Mouse (Mus musculus) MEL (cell line): ENCODE data around the gene Hist2h2aa1.
A peak's percentile ranks its signal among the peaks of the same experiment; 100 is the strongest.

Experiments
- CTCF ChIP-seq, 3 experiments: IDR thresholded peaks in 2 of 3; conservative IDR thresholded peaks in 1 of 3; 2 replicates each; pipeline ENCODE4 v1.5.1; 2011 to 2012; ENCODE audit warnings: low read length in 3 of 3, low read depth in 2 of 3, mild to moderate bottlenecking in 2 of 3, improper control_type of control experiment in 1 of 3, inconsistent platforms in 1 of 3, mixed read lengths in 1 of 3, moderate library complexity in 1 of 3; ENCODE audit not compliant: control insufficient read depth in 1 of 3, insufficient read depth in 1 of 3, poor library complexity in 1 of 3, severe bottlenecking in 1 of 3
- E2F4 ChIP-seq: IDR thresholded peaks from 2 replicates; pipeline ENCODE4 v1.6.1; 2011; ENCODE audit warnings: low read depth, low read length, improper control_type of control experiment, borderline replicate concordance
- EP300 ChIP-seq, 2 experiments: IDR thresholded peaks; 2 replicates each; pipeline ENCODE4 v1.6.1; 2011; ENCODE audit warnings: improper control_type of control experiment in 2 of 2, low read length in 2 of 2, low read depth in 1 of 2, mild to moderate bottlenecking in 1 of 2
- GABPA ChIP-seq: IDR thresholded peaks from 2 replicates; pipeline ENCODE4 v1.6.1; 2012; ENCODE audit warnings: low read depth, mild to moderate bottlenecking, inconsistent platforms, low read length, improper control_type of control experiment, moderate library complexity
- GATA1 ChIP-seq: IDR thresholded peaks from 2 replicates; pipeline ENCODE4 v1.6.1; 2011; ENCODE audit warnings: low read depth, low read length, improper control_type of control experiment
- JUND ChIP-seq: IDR thresholded peaks from 2 replicates; pipeline ENCODE4 v1.6.1; 2011; ENCODE audit warnings: low read depth, mild to moderate bottlenecking, improper control_type of control experiment, low read length
- MXI1 ChIP-seq: IDR thresholded peaks from 2 replicates; pipeline ENCODE4 v1.6.1; 2011; ENCODE audit warnings: mild to moderate bottlenecking, low read depth, low read length, improper control_type of control experiment
- MYC ChIP-seq: IDR thresholded peaks from 2 replicates; pipeline ENCODE4 v1.6.1; 2011; ENCODE audit warnings: low read depth, mild to moderate bottlenecking, low read length, improper control_type of control experiment, moderate library complexity
- NELFE ChIP-seq: IDR thresholded peaks from 2 replicates; pipeline ENCODE4 v1.6.1; 2011; ENCODE audit warnings: low read depth, low read length, improper control_type of control experiment
- POLR2A ChIP-seq, 2 experiments: IDR thresholded peaks; 2 replicates each; pipeline ENCODE4 v1.6.1; 2011 to 2012; ENCODE audit warnings: low read length in 2 of 2, mild to moderate bottlenecking in 2 of 2, control low read depth in 1 of 2, improper control_type of control experiment in 1 of 2, low read depth in 1 of 2, moderate library complexity in 1 of 2; ENCODE audit not compliant: control insufficient read depth in 1 of 2, insufficient read depth in 1 of 2, poor library complexity in 1 of 2
- TBP ChIP-seq: IDR thresholded peaks from 2 replicates; pipeline ENCODE4 v1.8.0; 2011; ENCODE audit warnings: low read depth, low read length, improper control_type of control experiment
- USF2 ChIP-seq, 2 experiments: IDR thresholded peaks; 2 replicates each; pipeline ENCODE4 v1.6.1; 2011 to 2012; ENCODE audit warnings: improper control_type of control experiment in 2 of 2, low read length in 2 of 2, borderline replicate concordance in 1 of 2, inconsistent platforms in 1 of 2, low read depth in 1 of 2, mild to moderate bottlenecking in 1 of 2; ENCODE audit not compliant: insufficient read depth in 1 of 2

DNA sequence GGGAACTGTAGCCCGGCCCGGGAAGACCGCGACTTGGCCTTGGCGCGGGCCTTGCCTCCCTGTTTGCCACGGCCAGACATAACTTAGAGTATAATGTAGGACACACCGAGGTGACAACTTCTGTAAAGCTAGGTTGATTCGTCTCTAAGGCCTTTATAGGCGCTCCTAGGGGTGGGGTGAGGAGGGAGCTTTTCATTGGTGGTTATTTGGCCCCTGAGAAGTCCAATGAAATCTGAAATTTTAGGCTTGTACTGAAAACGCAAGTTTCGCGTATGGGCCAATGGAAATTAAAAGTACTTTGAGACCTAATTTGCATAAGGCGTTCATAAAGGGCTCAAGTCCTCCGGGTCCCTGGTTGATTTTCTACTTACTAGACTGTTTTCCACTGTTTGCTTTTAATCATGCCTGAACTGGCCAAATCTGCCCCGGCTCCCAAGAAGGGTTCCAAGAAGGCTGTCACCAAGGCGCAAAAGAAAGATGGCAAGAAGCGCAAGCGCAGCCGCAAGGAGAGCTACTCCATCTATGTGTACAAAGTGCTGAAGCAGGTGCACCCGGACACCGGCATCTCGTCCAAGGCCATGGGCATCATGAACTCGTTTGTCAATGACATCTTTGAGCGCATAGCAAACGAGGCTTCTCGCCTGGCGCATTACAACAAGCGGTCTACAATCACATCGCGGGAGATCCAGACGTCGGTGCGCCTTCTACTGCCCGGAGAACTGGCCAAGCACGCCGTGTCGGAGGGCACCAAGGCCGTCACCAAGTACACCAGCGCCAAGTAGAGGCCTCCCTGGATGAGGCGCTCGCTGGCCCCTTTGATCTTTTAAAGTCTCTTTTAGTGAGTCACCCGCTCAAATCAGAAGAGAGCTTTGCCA lies 24.3 kb upstream of the Hist2h2aa1 start, which contains the start of the genes Hist2h2ac and Hist2h2be:
- TF ChIP-seq MYC, result no peak
- TF ChIP-seq CTCF (IDR thresholded peaks at IDR 0.05 in 2 of 3, conservative IDR thresholded peaks at IDR 0.05 in 1 of 3; ENCODE audit: control insufficient read depth in 1 of 3, insufficient read depth in 1 of 3, low read depth in 2 of 3, low read length in 3 of 3, poor library complexity in 1 of 3, severe bottlenecking in 1 of 3), result no peak
- TF ChIP-seq POLR2A (IDR thresholded peaks at IDR 0.05; ENCODE audit: control insufficient read depth in 1 of 2, insufficient read depth in 1 of 2, low read depth in 1 of 2, low read length in 2 of 2, poor library complexity in 1 of 2), result peak; percentile 81 to 100
- peak; percentile 99 for TF ChIP-seq TBP
- no peak for TF ChIP-seq USF2 (IDR thresholded peaks at IDR 0.05; ENCODE audit: borderline replicate concordance in 1 of 2, insufficient read depth in 1 of 2, low read depth in 1 of 2, low read length in 2 of 2)
- no peak for TF ChIP-seq MXI1
- TF ChIP-seq EP300 (IDR thresholded peaks at IDR 0.05; ENCODE audit: low read depth in 1 of 2, low read length in 2 of 2), result no peak
- TF ChIP-seq NELFE, result no peak
- TF ChIP-seq E2F4, result no peak
- peak; percentile 51; the same call in 1 of the 2 replicates for TF ChIP-seq GATA1
- no peak for TF ChIP-seq JUND
- TF ChIP-seq GABPA, result no peak
